Mouse (Mus musculus) A20 (cell line): Measurements from ENCODE around the gene Adap1.

ENCODE experiments used
- DNase-seq: peaks from one replicate; pipeline ENCODE4 v3.0.0-alpha.2; 2011; ENCODE audit warnings: low read depth, low spot score

Gene Adap1

DNA sequence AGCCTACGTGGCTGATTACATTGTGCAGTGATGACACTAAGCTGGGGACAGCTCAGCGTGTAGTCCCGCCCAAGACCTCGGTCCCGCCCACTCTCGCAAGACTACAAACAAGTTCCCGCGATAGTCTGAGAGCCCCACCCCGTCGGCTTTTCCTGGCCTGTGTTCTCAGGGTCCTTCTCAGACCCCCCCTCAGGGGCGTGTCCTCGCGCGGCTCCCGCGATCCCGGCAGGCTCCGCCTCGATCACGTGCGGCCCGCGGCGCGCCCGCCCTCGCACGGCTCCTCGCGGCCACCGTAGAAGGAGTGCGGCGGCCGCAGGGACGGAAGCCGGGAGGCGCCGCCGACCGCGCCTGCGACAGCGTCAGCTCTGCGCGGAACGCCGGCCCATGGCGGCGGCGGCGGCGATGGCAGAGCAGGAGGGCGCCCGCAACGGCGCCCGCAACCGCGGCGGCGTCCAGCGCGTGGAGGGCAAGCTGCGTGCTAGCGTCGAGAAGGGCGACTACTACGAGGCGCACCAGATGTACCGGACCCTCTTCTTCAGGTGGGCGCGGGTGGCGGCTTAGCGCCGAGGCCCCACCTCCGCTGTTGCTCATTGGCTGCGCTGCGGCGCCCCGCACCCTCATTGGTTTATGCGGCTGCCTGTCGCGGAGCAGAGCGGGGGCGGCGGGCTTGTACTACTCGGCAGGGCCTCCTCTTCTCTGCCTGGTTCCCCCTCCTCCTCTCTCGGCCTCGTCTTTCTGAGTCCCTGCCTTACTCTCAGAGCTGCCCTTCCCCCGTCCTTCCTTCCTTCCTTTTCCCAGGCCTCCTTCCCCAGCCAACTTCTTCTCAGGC, 73.1 kb downstream of the Adap1 start, which contains the start of gene Get4:
TSS of gene Get4 (plus strand) at position 244 of the 829 bp plus-strand sequence.
- DNase-seq = peak; percentile 100

DNA sequence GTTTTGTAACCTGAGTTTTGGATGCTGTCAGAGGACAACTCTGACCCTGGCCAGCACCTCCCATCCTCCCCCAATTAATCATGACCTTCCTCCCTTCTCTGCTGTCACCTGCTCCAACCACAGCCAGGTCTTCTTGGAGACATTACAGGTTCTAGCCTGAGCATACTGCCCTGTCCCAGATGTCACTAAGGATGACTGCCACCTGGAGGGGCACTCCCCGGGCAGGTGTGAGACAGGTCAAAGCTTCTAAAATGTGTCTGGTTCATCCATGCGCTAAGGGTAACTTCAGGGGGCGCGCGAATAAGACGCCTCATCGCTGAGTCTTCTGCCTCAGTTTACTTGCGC, 73.7 kb downstream of the Adap1 start:
- no peak for DNase-seq

DNA sequence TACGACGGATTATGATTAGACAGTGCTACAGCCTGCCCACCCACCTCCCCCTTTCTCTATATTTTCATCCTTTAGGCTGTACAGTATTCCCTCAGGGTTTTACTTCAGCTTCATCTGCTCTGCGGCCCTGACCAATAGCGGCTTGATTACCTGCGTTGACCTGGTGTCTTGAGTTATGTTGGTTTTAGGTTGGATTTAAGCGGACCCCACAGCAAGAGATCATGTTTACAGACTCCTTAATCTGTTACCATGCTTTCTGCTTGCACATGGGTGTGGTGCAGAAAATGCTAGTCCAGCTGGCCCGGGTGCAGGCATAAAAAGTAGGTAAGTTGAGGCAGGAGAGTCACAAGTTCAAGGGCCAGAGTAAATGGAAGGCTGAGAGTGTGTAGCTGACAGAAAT, 74.1 kb downstream of the Adap1 start:
- DNase-seq = no peak

DNA sequence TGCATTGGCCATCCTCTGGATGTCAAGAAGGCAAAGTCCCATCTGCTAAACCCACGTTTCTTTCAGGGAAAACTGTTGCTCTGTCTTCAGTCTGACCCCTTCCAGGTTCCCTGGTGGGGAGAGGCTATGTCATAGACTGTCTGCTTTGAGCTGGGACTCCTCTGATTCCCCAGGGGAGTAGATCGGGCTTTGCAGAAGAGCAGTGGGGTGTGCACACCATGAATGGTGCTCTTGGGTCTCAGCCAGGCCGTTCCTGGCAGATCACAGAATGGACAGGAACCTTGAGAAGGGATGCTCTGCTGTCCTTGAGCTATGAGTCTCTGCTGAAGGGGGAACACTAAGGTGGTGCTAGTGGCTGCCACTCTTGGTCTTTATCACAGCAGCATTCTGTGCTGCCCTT, 76.6 kb downstream of the Adap1 start:
- no peak for DNase-seq

DNA sequence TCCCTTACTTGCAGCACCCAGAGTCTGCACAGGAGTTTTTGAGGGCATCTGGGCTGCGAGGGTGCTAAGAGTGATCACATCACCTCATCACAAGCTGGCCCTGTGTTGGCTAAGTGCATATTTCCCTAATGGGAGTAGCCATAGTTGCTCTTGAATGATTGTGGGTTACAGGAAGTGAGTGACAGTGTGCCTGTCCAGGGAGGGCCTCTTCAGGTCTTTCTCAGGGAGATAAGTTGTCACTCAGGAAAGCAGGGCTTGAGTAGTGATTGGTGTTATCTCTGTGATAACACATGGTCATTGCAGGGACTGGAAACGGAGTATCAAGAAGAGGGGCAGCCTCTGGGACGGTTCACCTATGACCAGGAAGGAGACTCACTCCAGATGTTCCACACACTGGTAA, 77.7 kb downstream of the Adap1 start:
- no peak for DNase-seq

DNA sequence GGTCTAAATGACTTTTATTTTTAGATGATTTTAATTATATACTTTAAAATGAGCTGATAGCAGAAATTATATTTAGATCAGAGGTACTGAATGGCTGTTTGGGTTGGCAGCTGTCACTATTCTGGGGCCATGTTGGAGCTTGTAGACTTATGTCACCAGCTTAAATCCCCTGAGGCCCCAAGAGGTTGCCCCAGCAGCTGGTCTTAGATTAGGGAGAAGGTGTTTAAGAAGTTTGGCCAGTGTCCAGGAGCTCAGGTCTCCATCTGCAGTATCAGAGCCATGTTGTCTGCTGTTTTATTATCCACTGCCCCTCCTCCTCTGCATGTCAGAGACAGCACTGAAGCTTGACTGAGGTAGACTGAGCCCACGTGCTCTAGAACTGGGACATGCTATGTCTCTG, 82.0 kb downstream of the Adap1 start:
- peak; percentile 14 for DNase-seq

DNA sequence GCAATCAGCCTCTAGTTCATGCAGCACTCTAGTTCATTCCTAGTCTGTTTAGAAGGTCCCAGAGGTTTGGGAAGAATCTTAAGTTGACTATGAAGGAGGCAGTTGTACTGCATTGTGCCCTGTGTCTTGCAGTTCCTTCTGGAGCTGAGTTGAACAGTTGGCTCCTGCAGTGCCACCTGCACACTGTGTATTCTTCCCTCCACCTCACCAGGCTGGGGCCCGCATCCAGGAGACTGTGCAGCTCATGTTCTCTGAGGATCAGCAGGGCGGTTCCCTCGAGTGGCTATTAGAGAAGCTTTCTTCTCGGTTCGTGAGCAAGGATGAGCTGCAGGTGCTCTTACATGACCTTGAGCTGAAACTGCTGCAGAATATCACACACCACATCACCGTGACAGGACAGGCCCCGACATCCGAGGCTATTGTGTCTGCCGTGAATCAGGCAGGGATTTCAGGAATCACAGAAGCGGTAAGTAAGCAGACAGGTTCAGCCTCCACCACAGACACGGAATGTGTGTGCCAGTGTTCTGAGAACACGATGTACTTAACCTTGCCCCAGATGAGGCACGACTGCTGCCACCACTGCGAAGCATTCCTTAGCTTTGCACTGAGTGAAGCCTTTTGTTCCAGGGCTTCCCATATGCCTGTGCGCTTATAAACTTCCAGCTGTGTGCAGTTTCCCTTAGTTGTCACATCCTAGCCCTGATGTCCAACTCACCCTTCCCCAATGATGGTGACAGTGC, 84.2 kb downstream of the Adap1 start:
- DNase-seq = no peak

DNA sequence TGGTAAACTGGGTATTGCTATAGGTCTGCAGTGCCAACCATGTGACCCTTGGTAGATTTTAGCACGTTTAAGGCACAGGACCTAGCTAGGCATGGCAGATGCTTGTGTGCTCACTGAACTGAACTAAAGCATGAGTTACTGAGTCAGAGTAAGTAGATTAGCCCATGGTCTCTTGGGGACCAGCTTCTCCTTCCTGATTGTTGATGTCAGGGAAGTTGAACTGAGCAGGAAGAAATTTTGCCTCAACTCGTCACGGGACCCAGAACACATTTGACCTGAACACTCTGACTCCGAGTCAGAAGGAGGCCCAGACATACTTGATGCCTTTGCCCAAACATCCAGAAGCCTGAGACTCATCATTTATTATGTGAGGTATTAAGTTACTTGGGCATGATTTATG, 88.0 kb downstream of the Adap1 start:
- no peak for DNase-seq

DNA sequence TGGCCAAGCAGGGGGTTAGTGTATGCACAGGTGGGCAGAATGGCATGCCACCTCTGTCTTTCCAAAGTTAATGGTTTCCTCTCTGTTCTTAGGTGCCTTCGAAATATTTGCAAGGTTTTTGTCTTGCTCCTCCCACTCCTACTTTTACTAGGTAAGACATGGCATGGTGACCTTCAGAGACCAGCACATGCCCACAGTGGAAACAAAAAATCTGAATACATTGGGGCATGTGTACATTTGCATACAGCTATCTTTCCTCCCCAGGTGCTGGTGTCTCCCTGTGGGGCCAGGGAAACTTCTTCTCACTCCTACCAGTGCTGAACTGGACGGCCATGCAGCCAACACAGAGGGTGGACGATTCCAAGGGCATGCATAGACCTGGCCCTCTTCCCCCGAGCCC, 91.0 kb downstream of the Adap1 start:
- no peak for DNase-seq

DNA sequence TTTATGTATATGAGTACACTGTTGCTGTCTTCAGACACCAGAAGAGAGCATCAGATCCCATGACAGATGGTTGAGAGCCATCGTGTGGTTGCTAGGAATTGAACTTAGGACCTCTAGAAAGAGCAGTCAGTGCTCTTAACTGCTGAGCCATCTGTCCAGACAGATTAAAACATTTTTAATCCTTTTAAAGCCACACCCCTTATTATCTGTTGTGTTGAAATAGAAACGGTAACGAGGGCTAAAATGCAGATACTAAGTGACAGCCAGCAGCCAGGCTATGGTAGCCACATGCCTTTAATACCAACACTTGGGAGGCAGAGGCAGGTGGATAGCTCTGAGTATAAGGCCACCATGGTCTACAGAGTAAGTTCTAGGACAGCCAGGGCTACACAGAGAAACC, 93.3 kb downstream of the Adap1 start:
- no peak for DNase-seq

DNA sequence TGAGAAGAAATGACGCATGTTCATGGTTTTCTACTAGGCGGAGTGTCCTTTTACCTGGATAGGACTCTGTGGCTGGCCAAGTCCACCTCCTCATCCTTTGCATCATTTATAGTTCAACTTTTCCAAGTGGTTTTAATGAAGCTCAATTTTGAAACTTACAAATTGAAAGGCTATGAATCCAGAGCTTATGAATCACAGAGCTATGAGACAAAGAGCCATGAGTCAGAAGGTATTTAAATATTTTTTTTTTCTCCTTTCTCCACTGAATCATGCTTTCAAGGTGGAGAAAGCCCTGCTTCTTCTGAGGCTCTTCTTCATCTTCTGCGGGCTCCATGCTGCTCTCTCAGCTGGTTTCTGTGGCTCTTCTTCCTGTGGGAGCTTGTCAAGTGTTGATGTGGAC, 95.7 kb downstream of the Adap1 start:
- no peak for DNase-seq

DNA sequence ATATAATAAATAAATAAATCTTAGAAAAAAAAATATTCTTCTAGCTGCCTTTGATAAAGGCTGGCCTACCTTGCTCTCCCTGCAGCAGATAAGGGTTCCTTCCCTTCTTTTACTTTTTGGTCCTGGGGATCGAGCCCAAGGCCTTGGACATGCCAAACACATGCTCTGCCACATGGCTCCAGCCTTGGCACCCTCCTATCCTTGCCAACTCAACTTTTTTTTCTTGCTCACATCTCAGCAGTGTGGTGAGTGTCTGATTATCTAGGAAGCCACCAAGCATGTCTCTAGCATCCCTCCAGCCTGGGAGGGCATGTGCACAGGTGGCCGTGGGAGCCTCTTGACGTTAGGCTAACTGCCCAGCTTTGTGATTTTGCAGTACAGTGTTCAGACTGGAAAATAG, 97.1 kb downstream of the Adap1 start:
- DNase-seq = no peak

DNA sequence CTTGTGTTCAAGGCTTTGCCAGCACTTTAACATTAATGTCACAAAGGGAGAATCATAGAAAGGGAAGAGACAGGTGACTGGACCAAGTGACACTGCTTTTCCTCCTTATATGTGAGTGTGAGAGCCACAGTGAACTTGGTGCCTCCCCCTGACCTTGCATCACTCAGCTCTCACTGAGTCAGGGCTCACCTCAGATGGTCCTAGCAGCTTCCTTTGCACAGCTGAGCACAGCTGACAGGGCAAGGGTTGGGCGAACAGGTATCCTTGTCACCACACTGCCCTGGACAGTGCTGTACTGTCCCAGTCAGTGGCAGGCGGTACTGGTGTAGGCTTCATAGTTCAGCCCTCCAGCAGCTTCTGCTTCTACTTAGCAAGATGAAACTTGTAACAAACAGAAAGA, 97.8 kb downstream of the Adap1 start:
- no peak for DNase-seq

DNA sequence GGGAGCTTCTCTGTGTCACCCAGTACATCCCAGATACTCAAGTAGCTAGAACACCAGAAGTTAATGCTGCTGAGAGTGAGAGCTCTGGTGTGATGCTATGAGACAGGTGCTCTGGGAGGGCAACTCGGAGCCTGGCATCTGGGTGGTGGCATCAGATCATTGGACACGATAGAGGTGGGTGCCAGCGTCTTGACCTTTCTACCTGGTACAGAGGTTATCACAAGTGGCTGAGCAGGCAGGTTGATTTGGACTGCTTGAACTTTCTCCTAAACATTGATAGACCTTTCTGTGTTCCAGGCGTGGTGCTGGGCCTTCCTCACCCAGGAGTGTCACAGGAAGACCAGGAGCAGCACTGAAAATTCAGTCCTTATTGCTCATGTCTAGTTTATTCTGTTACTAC, 98.2 kb downstream of the Adap1 start:
- no peak for DNase-seq

DNA sequence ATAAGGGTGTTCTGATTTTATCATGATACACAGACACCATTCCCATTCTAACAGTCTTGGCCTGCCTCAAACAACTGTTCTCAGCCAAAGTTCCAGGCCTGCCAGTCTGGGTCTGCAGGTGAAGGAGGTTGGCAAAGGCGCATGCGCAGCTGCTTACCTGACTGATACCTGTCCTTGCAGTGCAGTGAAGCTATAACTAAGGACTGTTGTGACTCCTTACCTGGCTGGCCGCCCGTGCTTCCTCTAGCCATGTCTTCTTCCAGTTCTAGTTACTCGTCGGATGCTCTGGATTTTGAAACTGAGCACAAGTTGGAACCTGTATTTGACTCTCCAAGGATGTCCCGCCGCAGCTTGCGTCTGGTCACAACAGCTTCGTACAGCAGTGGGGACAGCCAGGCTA, 102.1 kb downstream of the Adap1 start:
- DNase-seq = no peak
